ENCODE assay signal across 8 mouse cellular contexts in the genomic region with DNA sequence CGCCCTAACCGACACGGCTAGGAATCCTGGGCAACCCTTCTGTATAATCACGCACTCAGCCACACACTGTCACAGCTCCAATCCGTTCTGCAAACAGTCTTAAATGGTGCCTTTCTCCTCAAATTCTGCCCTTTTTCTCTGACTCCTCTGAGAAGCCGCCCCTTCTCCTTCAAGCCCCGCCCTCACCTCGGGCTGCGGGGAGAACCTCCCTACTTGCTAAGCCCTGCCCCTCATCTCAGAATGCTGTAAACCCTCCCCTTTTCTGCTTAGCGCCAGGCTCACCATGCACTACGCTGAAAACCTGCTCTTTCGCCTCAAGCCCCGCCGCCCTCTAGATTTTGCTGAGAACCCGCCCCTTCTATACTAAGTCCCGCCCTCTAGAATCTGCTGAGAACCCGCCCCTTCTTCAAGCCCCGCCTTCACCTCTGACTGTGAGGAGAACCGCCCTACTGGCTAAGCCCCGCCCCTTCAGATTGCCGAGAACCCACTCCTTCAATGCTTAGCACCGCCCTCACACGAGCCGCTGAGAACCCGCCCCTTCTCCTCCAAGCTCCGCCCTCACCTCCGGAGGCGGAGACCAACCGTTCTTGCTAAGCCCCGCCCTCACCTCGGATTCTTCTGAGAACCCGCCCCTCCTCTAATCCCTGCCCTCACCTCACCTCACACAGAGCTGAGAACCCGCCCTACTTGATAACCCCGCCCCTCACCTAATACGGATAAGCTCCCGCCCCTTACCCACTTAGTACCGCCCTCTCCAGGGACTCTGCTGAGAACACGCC. TPM values are rescaled to one million over a fixed set of nuclear protein-coding genes. Genes with fewer than 3 reads are reported as not detected.
DNase-seq lines count a peak whose midpoint lies in the region; ATAC-seq lines count a peak whose summit lies in the region.

No protein-coding gene starts in this region.

- DNase-seq in CD4-positive helper T cell, adult 2 months (ENCODE audit: low read depth, low spot score): peak; percentile 98
- DNase-seq in fat pad, adult 2 months (ENCODE audit: extremely low read depth, low read depth, low spot score): peak; percentile 96
- peak; percentile 100 for DNase-seq in kidney, postnatal 10 days
- DNase-seq in natural killer cell, adult 2 months (ENCODE audit: low spot score in 2 of 2): peak; percentile 99 to 100

- H3K4me1 ChIP-seq in brown adipose tissue, adult 24 weeks (ENCODE audit: control insufficient read depth, insufficient read depth, insufficient read length, low read length): peaks cover 6% of the 10 kb centered on the region
- H3K4me1 ChIP-seq in heart, embryonic 13.5 days: peaks cover 16% of the 10 kb centered on the region
- H3K4me1 ChIP-seq in liver, embryonic 12.5 days: peaks cover 65% of the 10 kb centered on the region
- 0 out of 2 replicates have a peak, but pooled peaks cover 6% of the 10 kb centered on the region for H3K4me1 ChIP-seq in stomach, embryonic 15.5 days

- H3K4me3 ChIP-seq in brown adipose tissue, adult 24 weeks (ENCODE audit: insufficient read depth, low read depth, low read length): peak overlapping the region; percentile 95
- H3K4me3 ChIP-seq in heart, embryonic 13.5 days: peak overlapping the region; percentile 70
- H3K4me3 ChIP-seq in liver, embryonic 12.5 days: peak overlapping the region; percentile 67
- peak overlapping the region; percentile 55 for H3K4me3 ChIP-seq in stomach, embryonic 15.5 days (replicated peaks)

- H3K27ac ChIP-seq in brown adipose tissue, adult 24 weeks (replicated peaks; ENCODE audit: low read depth, low read length): 0 out of 2 replicates have a peak overlapping the region, but pooled peaks have one; percentile 18
- peak overlapping the region; percentile 89 for H3K27ac ChIP-seq in heart, embryonic 13.5 days (replicated peaks)
- peak overlapping the region; percentile 84 for H3K27ac ChIP-seq in liver, embryonic 12.5 days
- peak overlapping the region; percentile 82 for H3K27ac ChIP-seq in stomach, embryonic 15.5 days

- H3K9ac ChIP-seq in heart, embryonic 13.5 days: peak overlapping the region; percentile 90
- peak overlapping the region; percentile 74 for H3K9ac ChIP-seq in liver, embryonic 12.5 days
- H3K9ac ChIP-seq in stomach, embryonic 15.5 days: peak overlapping the region; percentile 33; the same call in 1 of the 2 replicates

- H3K9me3 ChIP-seq in heart, embryonic 13.5 days: no peaks in the 10 kb centered on the region
- H3K9me3 ChIP-seq in liver, embryonic 12.5 days (replicated peaks): no peaks in the 10 kb centered on the region
- H3K9me3 ChIP-seq in stomach, embryonic 15.5 days: no peaks in the 10 kb centered on the region

- under 1% methylated on average over 37 of the region's 38 CpGs for WGBS in heart, embryonic 13.5 days
- WGBS in liver, embryonic 12.5 days (ENCODE audit: insufficient replicate concordance): under 1% methylated on average over 38 of the region's 38 CpGs
- under 1% methylated on average over 38 of the region's 38 CpGs for WGBS in stomach, embryonic 15.5 days

- peak; percentile 88 for ATAC-seq in heart, embryonic 13.5 days (ENCODE audit: extremely low read depth, insufficient number of reproducible peaks, low FRiP score, low TSS enrichment)
- peak; percentile 85 for ATAC-seq in liver, embryonic 12.5 days
- ATAC-seq in stomach, embryonic 15.5 days (ENCODE audit: insufficient read depth, low FRiP score, low read depth): peak; percentile 93

- peak overlapping the region; percentile 91 for H3K4me2 ChIP-seq in heart, embryonic 13.5 days
- peak overlapping the region; percentile 77 for H3K4me2 ChIP-seq in liver, embryonic 12.5 days
- H3K4me2 ChIP-seq in stomach, embryonic 15.5 days: peak overlapping the region; percentile 63

- no peaks in the 10 kb centered on the region for H3K36me3 ChIP-seq in heart, embryonic 13.5 days
- H3K36me3 ChIP-seq in liver, embryonic 12.5 days: no peaks in the 10 kb centered on the region
- H3K36me3 ChIP-seq in stomach, embryonic 15.5 days: no peaks in the 10 kb centered on the region

- H3K27me3 ChIP-seq in heart, embryonic 13.5 days (replicated peaks): no peaks in the 10 kb centered on the region
- H3K27me3 ChIP-seq in liver, embryonic 12.5 days (replicated peaks): no peaks in the 10 kb centered on the region
- no peaks in the 10 kb centered on the region for H3K27me3 ChIP-seq in stomach, embryonic 15.5 days (replicated peaks)

RNA-seq across cellular contexts. Expression of a gene that starts 0.6 kb away (rescaled TPM):
- 1.9 and 2.0 TPM in 2 replicates for polyA plus RNA-seq in brown adipose tissue, adult 24 weeks (2012; ENCODE audit: insufficient read depth, insufficient read length, missing spikeins)
- polyA plus RNA-seq in heart, embryonic 13.5 days (2015; fragmentation: Nextera tagmentation; extraction: Ambion mirVana): 1.1 TPM in 2 replicates
- 1.3 TPM in 2 replicates for polyA plus RNA-seq in liver, embryonic 12.5 days (2016; fragmentation: Nextera tagmentation; extraction: Ambion mirVana)
- 1.6 and 1.9 TPM in 2 replicates for polyA plus RNA-seq in stomach, embryonic 15.5 days (2015; fragmentation: Nextera tagmentation; extraction: Ambion mirVana)

RNA-seq across cellular contexts. Expression of a gene that starts 18.9 kb away (rescaled TPM):
- polyA plus RNA-seq in brown adipose tissue, adult 24 weeks (2012; ENCODE audit: insufficient read depth, insufficient read length, missing spikeins): 0.36 TPM in 1 of 2 replicates, not detected in the other
- polyA plus RNA-seq in heart, embryonic 13.5 days (2015; fragmentation: Nextera tagmentation; extraction: Ambion mirVana): 1.0 and 1.2 TPM in 2 replicates
- 0.50 and 0.57 TPM in 2 replicates for polyA plus RNA-seq in liver, embryonic 12.5 days (2016; fragmentation: Nextera tagmentation; extraction: Ambion mirVana)
- polyA plus RNA-seq in stomach, embryonic 15.5 days (2015; fragmentation: Nextera tagmentation; extraction: Ambion mirVana): 1.6 and 2.7 TPM in 2 replicates

RNA-seq across cellular contexts. Expression of a gene that starts 20.6 kb away (rescaled TPM):
- 1.8 and 3.6 TPM in 2 replicates for polyA plus RNA-seq in brown adipose tissue, adult 24 weeks (2012; ENCODE audit: insufficient read depth, insufficient read length, missing spikeins)
- 7.0 and 7.4 TPM in 2 replicates for polyA plus RNA-seq in heart, embryonic 13.5 days (2015; fragmentation: Nextera tagmentation; extraction: Ambion mirVana)
- 1.7 TPM in 2 replicates for polyA plus RNA-seq in liver, embryonic 12.5 days (2016; fragmentation: Nextera tagmentation; extraction: Ambion mirVana)
- 6.9 and 7.6 TPM in 2 replicates for polyA plus RNA-seq in stomach, embryonic 15.5 days (2015; fragmentation: Nextera tagmentation; extraction: Ambion mirVana)

RNA-seq across cellular contexts. Expression of a gene that starts 31.4 kb away (rescaled TPM):
- polyA plus RNA-seq in brown adipose tissue, adult 24 weeks (2012; ENCODE audit: insufficient read depth, insufficient read length, missing spikeins): 2.3 and 5.4 TPM in 2 replicates
- polyA plus RNA-seq in heart, embryonic 13.5 days (2015; fragmentation: Nextera tagmentation; extraction: Ambion mirVana): 2.7 and 4.6 TPM in 2 replicates
- 1.6 and 2.1 TPM in 2 replicates for polyA plus RNA-seq in liver, embryonic 12.5 days (2016; fragmentation: Nextera tagmentation; extraction: Ambion mirVana)
- polyA plus RNA-seq in stomach, embryonic 15.5 days (2015; fragmentation: Nextera tagmentation; extraction: Ambion mirVana): 4.5 and 4.8 TPM in 2 replicates

RNA-seq across cellular contexts. Expression of a gene that starts 36.1 kb away (rescaled TPM):
- polyA plus RNA-seq in brown adipose tissue, adult 24 weeks (2012; ENCODE audit: insufficient read depth, insufficient read length, missing spikeins): not detected in 2 replicates
- polyA plus RNA-seq in heart, embryonic 13.5 days (2015; fragmentation: Nextera tagmentation; extraction: Ambion mirVana): not detected in 2 replicates
- 0.10 TPM in 1 of 2 replicates, not detected in the other for polyA plus RNA-seq in liver, embryonic 12.5 days (2016; fragmentation: Nextera tagmentation; extraction: Ambion mirVana)
- polyA plus RNA-seq in stomach, embryonic 15.5 days (2015; fragmentation: Nextera tagmentation; extraction: Ambion mirVana): 0.23 and 0.26 TPM in 2 replicates

Comparison
In these comparisons a context has a peak if more than half of its experiments do, and no peak if none do; other contexts are left out.
1. Peak in every context shown above with its lines: DNase-seq, ATAC-seq, H3K4me3 ChIP-seq and H3K27ac ChIP-seq.
2. H3K27ac ChIP-seq: peak in every context shown above with its lines; median percentile 89 in heart, embryonic 13.5 days; 84 in liver, embryonic 12.5 days; 82 in stomach, embryonic 15.5 days; 18 in brown adipose tissue, adult 24 weeks.
3. H3K9ac ChIP-seq: peak in every context shown above with its lines; median percentile 90 in heart, embryonic 13.5 days; 74 in liver, embryonic 12.5 days; 33 in stomach, embryonic 15.5 days.